Mouse (Mus musculus) cerebellum, adult 18-20 months (tissue): ENCODE data around the gene Churc1.
"Not testable (repeated sequence)": the region's sequence is repeated elsewhere in the genome, so short reads cannot be mapped to it uniquely, and the experiment has no call there.

Experiments used
- DNase-seq, 2 experiments: peaks; one replicate each; pipeline ENCODE4 v3.0.0; 2021

Gene Churc1

GRCm38 (mm10) chr12:76765354-76765851 lies at the start of gene Churc1, which contains the start of gene Fntb:
Gene Churc1 (plus strand): TSS chr12:76765538.
Gene Fntb (plus strand): TSS chr12:76765589.
- DNase-seq = peak; percentile 80

GRCm38 (mm10) chr12:76718384-76718783 lies 47.0 kb upstream of the Churc1 start:
- DNase-seq = peak in 1 of 2 experiments; percentile 1

DNA sequence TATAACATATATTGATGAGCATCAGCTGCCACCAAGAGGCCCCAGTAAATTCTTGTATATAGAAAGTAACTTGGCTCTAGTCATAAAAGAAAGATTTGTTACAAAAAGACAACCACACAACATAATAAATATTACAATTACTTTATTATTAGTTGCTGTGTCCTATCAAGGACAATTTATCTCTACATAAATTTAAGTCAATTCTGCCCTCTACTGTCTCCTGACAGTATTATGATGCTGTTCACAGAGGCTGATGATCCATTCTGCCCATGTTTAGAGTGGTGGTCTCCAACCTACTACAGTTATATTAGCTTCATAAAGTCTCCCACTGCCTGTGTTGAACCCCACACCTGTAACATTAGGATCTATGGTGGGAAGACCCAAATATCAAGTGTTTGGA lies 44.8 kb upstream of the Churc1 start:
- DNase-seq = peak in 1 of 2 experiments; percentile 10

DNA sequence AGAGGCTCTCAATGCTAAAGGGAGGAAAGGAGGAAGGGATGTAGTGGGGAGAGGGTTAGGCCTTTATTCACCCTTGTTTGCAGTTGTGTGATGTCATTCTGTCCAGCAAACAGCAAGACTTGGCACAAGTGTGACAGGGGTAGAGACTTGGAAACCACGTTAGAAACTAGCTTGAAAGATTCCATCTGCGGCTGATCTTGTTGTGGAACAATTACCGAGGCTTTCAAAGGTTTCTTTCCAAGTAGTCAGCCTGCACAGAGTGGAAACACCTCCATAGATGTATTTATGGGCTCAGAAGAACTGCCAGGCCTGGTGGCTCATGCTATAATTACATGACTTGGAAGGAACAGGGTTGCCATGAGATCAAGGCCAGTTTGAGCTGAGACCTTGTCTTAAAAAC lies 43.3 kb upstream of the Churc1 start:
- DNase-seq = peak in 1 of 2 experiments; percentile 0

DNA sequence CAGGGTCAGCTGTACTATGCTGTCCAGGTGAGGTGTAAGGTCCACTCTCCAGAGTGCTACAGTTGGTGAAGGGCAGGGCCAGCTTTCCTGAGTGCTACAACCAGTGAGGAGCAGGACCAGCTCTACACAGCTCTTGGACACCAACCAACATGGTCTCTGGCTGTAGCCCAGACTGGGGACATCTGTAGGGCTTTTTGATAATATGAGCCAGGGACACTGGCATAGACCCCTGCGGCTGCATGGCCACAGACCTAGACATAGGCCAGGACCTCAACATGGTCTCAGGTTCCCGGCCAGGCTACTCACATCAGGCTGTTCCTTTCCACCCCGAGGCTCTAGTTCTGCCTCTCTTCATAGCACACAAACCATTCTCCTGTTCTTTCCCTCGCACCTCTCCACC lies 37.4 kb upstream of the Churc1 start:
- peak in 1 of 2 experiments; percentile 1 for DNase-seq

DNA sequence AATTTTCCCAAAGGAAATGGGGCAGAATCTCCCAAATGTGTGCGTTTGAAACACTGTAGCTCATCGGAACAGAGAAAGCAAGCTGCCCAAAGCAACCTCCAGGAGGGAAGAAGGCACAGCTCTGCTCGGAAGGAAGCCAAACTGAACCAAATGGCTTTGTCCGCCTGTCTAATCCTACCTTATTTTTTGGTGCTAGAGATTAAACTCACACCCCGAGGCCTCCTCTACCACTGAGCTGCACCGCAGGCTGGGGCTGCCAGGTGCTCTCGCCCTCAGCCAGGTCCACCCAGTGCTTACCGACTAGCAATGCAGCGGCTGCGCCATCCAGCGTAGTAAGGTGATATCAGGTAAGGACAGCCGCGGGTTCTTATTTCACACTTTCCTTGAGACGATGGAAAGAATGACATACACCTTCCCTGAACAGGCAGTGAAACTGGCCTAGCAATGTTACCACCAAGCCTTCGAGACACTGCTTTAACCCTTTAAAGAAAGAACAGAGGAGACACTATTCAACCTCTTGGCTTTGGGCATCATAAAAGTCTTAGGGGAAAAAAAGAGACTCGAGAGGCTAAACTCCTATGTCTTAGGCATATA lies 14.4 kb upstream of the Churc1 start:
- peak; percentile 52 to 60 for DNase-seq

DNA sequence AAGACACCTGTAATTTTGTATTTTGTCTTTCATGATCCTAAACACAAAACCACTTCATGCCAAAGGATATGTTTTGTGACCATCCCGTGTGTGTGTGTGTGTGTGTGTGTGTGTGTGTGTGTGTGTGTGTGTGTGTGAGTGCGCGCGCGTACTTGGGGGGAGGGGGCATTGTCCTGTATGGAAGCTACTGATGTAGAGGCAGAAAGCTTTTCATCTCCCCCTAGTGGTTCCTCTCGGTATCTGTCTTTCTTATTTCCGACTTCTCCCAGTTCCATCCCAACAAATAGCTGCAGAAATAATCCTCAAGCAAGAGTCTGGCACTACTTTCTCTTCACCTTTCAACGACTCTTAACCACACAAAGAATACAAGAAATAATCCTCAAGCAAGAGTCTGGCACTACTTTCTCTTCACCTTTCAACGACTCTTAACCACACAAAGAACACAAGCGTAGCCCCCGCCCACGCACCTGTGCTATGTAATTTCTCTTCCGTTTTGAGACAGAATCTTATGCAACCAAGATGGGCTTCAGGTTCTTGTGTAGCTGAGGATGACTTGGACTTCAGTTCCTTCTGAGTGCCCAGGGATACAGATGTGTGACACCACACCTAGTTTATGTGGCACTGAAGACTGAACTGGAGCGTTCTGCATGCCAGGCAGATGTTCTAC lies 12.6 kb upstream of the Churc1 start:
- DNase-seq = peak; percentile 65

GRCm38 (mm10) chr12:76765901-76766630 lies 728 bp downstream of the Churc1 start:
- DNase-seq = peak in 1 of 2 experiments; percentile 40

DNA sequence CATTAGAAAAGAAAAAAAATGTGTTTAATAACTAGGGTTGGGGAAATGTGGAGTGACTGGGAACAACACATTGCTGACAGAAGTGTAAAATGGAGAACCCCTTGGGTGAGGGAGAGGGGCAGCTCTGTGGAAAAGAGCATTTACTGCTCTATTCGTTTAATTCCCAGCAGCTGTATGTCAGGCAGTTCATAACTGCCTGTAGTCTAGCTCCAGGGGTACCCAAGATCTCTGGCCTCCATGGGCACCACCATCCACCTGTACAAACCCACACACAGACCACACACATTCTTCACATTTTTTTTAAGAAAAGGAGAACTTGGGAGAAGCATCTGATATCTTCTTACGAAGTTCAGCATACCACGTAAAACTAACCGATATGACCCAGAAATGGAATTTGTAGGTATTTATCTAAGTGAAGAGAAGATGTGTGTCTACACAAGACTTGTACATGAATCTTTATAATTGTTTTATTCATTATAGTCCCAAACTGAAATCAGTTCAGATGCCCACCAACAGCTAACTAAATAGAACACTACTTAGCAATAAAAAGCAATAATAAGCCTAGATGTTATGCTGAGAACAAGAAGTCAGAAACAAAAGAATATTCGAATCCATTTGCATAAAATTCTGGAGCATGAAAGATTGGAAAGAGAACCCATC lies 5.6 kb downstream of the Churc1 start:
- DNase-seq = no peak

- no peak for DNase-seq
Observed at GRCm38 (mm10) chr12:76771540-76771939, 6.2 kb downstream of the Churc1 start.

- DNase-seq = no peak
Observed at GRCm38 (mm10) chr12:76774652-76775051, 9.3 kb downstream of the Churc1 start.

- DNase-seq = no peak
Observed at GRCm38 (mm10) chr12:76775132-76775531, 9.8 kb downstream of the Churc1 start.

GRCm38 (mm10) chr12:76776898-76777297 lies 11.6 kb downstream of the Churc1 start:
- DNase-seq = no peak

DNA sequence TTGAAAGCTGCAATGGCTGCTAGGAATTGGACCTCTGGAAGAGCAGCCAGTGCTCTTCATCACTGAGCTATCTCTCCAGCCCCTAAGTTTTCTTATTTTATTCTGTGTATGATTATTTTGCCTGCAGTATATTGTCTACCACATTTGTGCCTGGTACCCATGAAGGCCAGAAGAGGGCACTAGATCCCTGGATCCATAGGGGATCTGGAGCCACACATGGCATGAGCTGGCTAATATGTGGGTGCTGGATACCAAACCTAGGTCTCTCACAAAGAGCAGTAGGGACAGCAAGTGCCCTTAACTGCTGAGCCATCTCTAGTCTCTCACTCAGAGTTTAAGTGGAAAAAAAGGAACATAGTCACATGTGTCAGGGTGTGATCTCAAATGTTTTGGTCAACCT lies 12.5 kb downstream of the Churc1 start:
- DNase-seq = no peak

DNA sequence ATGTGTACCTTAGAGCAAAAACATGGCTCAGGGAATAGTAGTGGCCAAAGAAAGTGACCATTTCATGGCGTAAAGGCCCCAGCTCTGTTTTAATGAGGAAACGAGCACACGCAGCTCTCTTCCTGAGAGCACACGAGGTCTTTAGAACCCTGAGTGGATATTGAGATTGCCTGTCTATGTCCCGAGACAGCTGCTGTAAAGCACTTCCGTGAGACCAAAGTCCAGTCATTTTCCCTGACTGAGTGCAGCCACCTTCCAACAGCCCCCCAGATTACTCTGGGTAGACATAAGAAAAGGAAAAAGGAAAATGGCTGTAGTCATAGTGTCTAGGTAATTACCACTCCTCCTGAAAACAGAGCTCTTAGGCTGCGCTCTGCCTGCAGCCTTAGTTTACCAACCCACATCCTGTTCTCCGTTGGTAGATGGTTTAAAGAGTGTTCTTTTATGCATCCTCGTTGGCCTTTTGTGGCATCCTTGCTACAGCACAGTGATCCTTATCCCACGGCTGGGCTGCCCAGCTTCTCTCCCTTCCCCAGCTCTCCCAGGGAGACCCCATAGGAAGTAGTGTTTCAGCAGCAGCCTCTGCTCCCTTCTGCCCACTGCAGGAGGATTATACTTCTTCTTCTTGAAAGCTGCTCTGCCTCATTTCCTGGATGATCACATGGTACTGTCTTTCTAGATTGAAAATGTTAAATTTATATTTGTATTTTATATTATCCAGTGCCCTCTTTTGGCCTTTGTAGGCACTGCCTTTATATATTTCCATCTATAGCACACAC lies 13.2 kb downstream of the Churc1 start:
- no peak for DNase-seq

GRCm38 (mm10) chr12:76779951-76780350 lies 14.6 kb downstream of the Churc1 start:
- no peak for DNase-seq

- DNase-seq = no peak
Observed at GRCm38 (mm10) chr12:76780639-76781468, 15.5 kb downstream of the Churc1 start.

GRCm38 (mm10) chr12:76784056-76784619 lies 18.8 kb downstream of the Churc1 start:
- DNase-seq = no peak

- DNase-seq = no peak
Observed at GRCm38 (mm10) chr12:76790446-76791084, 25.2 kb downstream of the Churc1 start.

DNA sequence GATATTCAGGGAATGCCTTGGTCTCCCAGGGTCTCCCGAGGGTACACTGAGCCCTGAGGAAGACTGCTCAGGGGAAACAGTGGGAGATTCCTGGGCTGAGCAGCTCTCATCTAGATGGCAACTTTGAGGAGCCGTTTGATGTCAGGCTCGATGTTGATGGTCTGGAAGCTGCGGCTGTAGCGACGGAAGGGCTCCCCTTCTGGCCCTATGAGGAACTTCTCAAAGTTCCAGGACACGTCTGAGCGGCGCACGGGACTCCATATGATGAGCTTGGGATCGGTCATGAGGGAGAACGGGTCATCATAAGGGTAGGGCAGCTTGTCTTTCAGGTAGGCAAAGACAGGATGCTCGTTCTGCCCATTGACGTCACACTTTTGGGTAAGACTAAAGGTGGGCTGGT lies 27.2 kb downstream of the Churc1 start:
- DNase-seq = not testable (repeated sequence)

DNA sequence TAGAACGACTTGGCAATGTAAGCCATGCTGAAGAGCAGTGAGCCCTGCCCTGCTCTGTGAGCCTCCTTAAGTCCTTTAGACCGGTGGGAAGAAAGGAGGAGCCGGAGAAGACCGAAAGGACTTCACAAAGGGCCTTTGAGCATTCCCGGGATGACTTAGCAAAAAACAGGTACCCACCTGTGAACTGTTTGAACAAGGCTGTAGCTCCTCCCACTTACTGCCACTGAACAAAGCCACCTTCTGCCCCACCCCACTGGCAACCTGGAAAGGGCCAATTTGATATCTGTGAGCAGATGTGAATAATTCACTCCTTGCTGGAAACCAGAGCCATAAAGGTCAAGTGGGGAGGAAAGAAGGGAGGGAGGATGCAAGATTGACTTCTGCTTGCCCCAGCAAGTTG lies 30.0 kb downstream of the Churc1 start, which contains the start of gene Gpx2:
Gpx2 (minus strand) TSS at position 205 of the 400 bp plus-strand sequence.
- no peak for DNase-seq
